12 mouse cellular contexts compared by ENCODE assay signal in genomic region chr11:101896546-101897361, GRCm38 (mm10). TPM values are rescaled to one million over a fixed set of nuclear protein-coding genes. Genes with fewer than 3 reads are reported as not detected.
A peak's percentile ranks its signal among the peaks of the same experiment; 100 is the strongest.
DNase-seq lines count a peak whose midpoint lies in the region; ATAC-seq and TF ChIP-seq lines count a peak whose summit lies in the region.
"Had no signal": no experiment of that assay in that cellular context is flagged by ENCODE, and none has a peak within 500 bp of the region (broad histone marks: within the 10 kb centered on the region; RNA-seq: fewer than 3 reads in every experiment).

No protein-coding gene starts in this region.

- H3K9me3 ChIP-seq in E14TG2a.4 (ENCODE audit: low read length) = peaks cover 4% of the 10 kb centered on the region; the same call in 1 of the 2 replicates
- no peaks in the 10 kb centered on the region for H3K9me3 ChIP-seq in lung, embryonic 14.5 days (ENCODE audit: low read depth, low read length)
- H3K9me3 ChIP-seq: liver, embryonic 12.5 days; neural tube, embryonic 12.5 days had no signal

- H3K36me3 ChIP-seq in E14TG2a.4 (ENCODE audit: insufficient read depth, low read length) = no peaks in the 10 kb centered on the region
- no peaks in the 10 kb centered on the region for H3K36me3 ChIP-seq in lung, embryonic 14.5 days (ENCODE audit: insufficient read depth)
- H3K36me3 ChIP-seq: liver, embryonic 12.5 days; neural tube, embryonic 12.5 days had no signal

- no peak overlapping the region for H3K4me2 ChIP-seq in lung, embryonic 14.5 days
- H3K4me2 ChIP-seq: liver, embryonic 12.5 days; neural tube, embryonic 12.5 days had no signal

- intact Hi-C loops in heart, postnatal 14 days (cut with DNase I) = loop anchor here (2.0 kb wide), 1 partner anchor 14 kb away; no protein-coding TSS in a partner anchor

- peaks cover 73% of the 10 kb centered on the region for H3K4me1 ChIP-seq in E14TG2a.4 (replicated peaks; ENCODE audit: low read depth, low read length)
- peaks cover 25% of the 10 kb centered on the region for H3K4me1 ChIP-seq in lung, embryonic 14.5 days (ENCODE audit: insufficient read depth)
- H3K4me1 ChIP-seq in cerebellum, adult 2 months (ENCODE audit: control insufficient read depth, insufficient read depth, low read length) = 0 out of 2 replicates have a peak, but pooled peaks cover under 1% of the 10 kb centered on the region
- H3K4me1 ChIP-seq: liver, embryonic 12.5 days had no signal

- no peak for TF ChIP-seq POLR2A in cerebellum, adult 2 months (IDR thresholded peaks at IDR 0.05; ENCODE audit: borderline replicate concordance, insufficient read depth, low read length)

- H3K27ac ChIP-seq in lung, embryonic 14.5 days (ENCODE audit: low read depth) = no peak overlapping the region
- no peak overlapping the region for H3K27ac ChIP-seq in cerebellum, adult 2 months (ENCODE audit: insufficient read depth, low read length)
- H3K27ac ChIP-seq: liver, embryonic 12.5 days; neural tube, embryonic 12.5 days had no signal

- ATAC-seq in lung, embryonic 14.5 days (ENCODE audit: insufficient read depth) = peak; percentile 18; the same call in 1 of the 2 replicates
- ATAC-seq in inflammation-experienced regulatory T-cells, adult 6 months = no peak
- ATAC-seq: liver, embryonic 12.5 days had no signal

- H3K9ac ChIP-seq in lung, embryonic 14.5 days = no peak overlapping the region
- H3K9ac ChIP-seq: liver, embryonic 12.5 days; neural tube, embryonic 12.5 days had no signal

- H3K27me3 ChIP-seq in E14TG2a.4 (ENCODE audit: insufficient read depth, low read length) = peaks cover 18% of the 10 kb centered on the region
- H3K27me3 ChIP-seq in lung, embryonic 14.5 days (ENCODE audit: insufficient read depth, low read length) = 0 out of 2 replicates have a peak, but pooled peaks cover 1% of the 10 kb centered on the region
- no peaks in the 10 kb centered on the region for H3K27me3 ChIP-seq in cerebellum, adult 2 months (ENCODE audit: control insufficient read depth, insufficient read depth, low read length)

- peak; percentile 42 for DNase-seq in adrenal gland, postnatal 10 days
- peak; percentile 48 to 64 for DNase-seq in heart, postnatal 14 days
- peak; percentile 69 for DNase-seq in lung, embryonic 14.5 days
- DNase-seq in cerebellum, postnatal 14 days = no peak
- DNase-seq in cerebellum, adult 2 months = no peak
- no peak for DNase-seq in frontal cortex, postnatal 36 days (ENCODE audit: low spot score in 2 of 2)
- DNase-seq: cerebellum, postnatal 25 days had no signal

- WGBS in lung, embryonic 14.5 days = 14% methylated on average over 13 of the region's 13 CpGs
- WGBS in cerebellum, adult 2 months = 62% methylated on average over 13 of the region's 13 CpGs

- no peak for TF ChIP-seq CTCF in E14TG2a.4 (conservative IDR thresholded peaks at IDR 0.05; ENCODE audit: low read length)
- no peak for TF ChIP-seq CTCF in lung, embryonic 14.5 days (IDR thresholded peaks at IDR 0.05; ENCODE audit: low read depth)
- no peak for TF ChIP-seq CTCF in cerebellum, adult 2 months (IDR thresholded peaks at IDR 0.05; ENCODE audit: borderline replicate concordance, insufficient read depth, low read depth, low read length)

- peak overlapping the region; percentile 51 for H3K4me3 ChIP-seq in E14TG2a.4 (replicated peaks; ENCODE audit: low read length)
- H3K4me3 ChIP-seq in lung, embryonic 14.5 days (ENCODE audit: low read depth, low read length) = no peak overlapping the region
- no peak overlapping the region for H3K4me3 ChIP-seq in cerebellum, adult 2 months (replicated peaks; ENCODE audit: insufficient read depth, low read depth, low read length)
- H3K4me3 ChIP-seq: liver, embryonic 12.5 days; neural tube, embryonic 12.5 days had no signal

RNA-seq across cellular contexts. Expression of gene Meox1, which starts 2.6 kb away (rescaled TPM):
- 10 to 100 TPM; 10.1 to 11.0 TPM for total RNA-seq in adrenal gland, postnatal 10 days (2021)
- 10 to 100 TPM; 13.4 to 18.0 TPM for total RNA-seq in heart, postnatal 14 days (2021)
- polyA plus RNA-seq in lung, embryonic 14.5 days (2014; fragmentation: Nextera tagmentation; extraction: Ambion mirVana) = 7.9 and 9.3 TPM in 2 replicates
- polyA plus RNA-seq in cerebellum, adult 2 months (2012; rRNA removed) = 1.5 and 1.8 TPM in 2 replicates
- not detected for polyA plus RNA-seq in inflammation-experienced regulatory T-cells, adult 6 months (2017; shearing (Covaris generic))
- total RNA-seq: hematopoietic stem cell, adult 5-6 weeks had no signal

Comparison
In these comparisons a context has a peak if more than half of its experiments do, and no peak if none do; other contexts are left out.
1. DNase-seq: peak in adrenal gland, postnatal 10 days (single experiment), heart, postnatal 14 days (2 of 2) and lung, embryonic 14.5 days (single experiment); none in cerebellum, postnatal 14 days (0 of 2), cerebellum, adult 2 months (0 of 2) and frontal cortex, postnatal 36 days (0 of 2).